Mouse (Mus musculus): ENCODE data around the gene Sod3.

Sod3 gene

GRCm38 (mm10) chr5:52363468-52364150, at the start of gene Sod3:
TSS of gene Sod3 (plus strand) at chr5:52363791.
- no peak for DNase-seq (ENCODE audit: low read depth, low spot score)

GRCm38 (mm10) chr5:52316926-52317325, 46.7 kb upstream of the Sod3 start:
- no peak for DNase-seq (ENCODE audit: low read depth, low spot score)

GRCm38 (mm10) chr5:52319499-52319898, 44.1 kb upstream of the Sod3 start:
- DNase-seq (ENCODE audit: low read depth, low spot score) = no peak

- DNase-seq (ENCODE audit: low read depth, low spot score) = no peak
Measured at GRCm38 (mm10) chr5:52332120-52332519, 31.5 kb upstream of the Sod3 start.

- DNase-seq (ENCODE audit: low read depth, low spot score) = no peak
Measured at GRCm38 (mm10) chr5:52335590-52335989, 28.0 kb upstream of the Sod3 start.

- DNase-seq (ENCODE audit: low read depth, low spot score) = no peak
Measured at GRCm38 (mm10) chr5:52339134-52339533, 24.5 kb upstream of the Sod3 start.

GRCm38 (mm10) chr5:52346890-52347289, 16.7 kb upstream of the Sod3 start:
- no peak for DNase-seq (ENCODE audit: low read depth, low spot score)

GRCm38 (mm10) chr5:52350451-52350850, 13.1 kb upstream of the Sod3 start:
- DNase-seq (ENCODE audit: low read depth, low spot score) = no peak

GRCm38 (mm10) chr5:52351561-52351960, 12.0 kb upstream of the Sod3 start:
- DNase-seq (ENCODE audit: low read depth, low spot score) = no peak

- no peak for DNase-seq (ENCODE audit: low read depth, low spot score)
Measured at GRCm38 (mm10) chr5:52352730-52353129, 10.9 kb upstream of the Sod3 start.

- DNase-seq (ENCODE audit: low read depth, low spot score) = no peak
Measured at GRCm38 (mm10) chr5:52354441-52354840, 9.2 kb upstream of the Sod3 start.

- DNase-seq (ENCODE audit: low read depth, low spot score) = no peak
Measured at GRCm38 (mm10) chr5:52355612-52356011, 8.0 kb upstream of the Sod3 start.

- no peak for DNase-seq (ENCODE audit: low read depth, low spot score)
Measured at GRCm38 (mm10) chr5:52357175-52357754, 6.3 kb upstream of the Sod3 start.

GRCm38 (mm10) chr5:52358120-52358519, 5.5 kb upstream of the Sod3 start:
- no peak for DNase-seq (ENCODE audit: low read depth, low spot score)

- DNase-seq (ENCODE audit: low read depth, low spot score) = no peak
Measured at GRCm38 (mm10) chr5:52360286-52361049, 3.1 kb upstream of the Sod3 start.

- DNase-seq (ENCODE audit: low read depth, low spot score) = no peak
Measured at GRCm38 (mm10) chr5:52362776-52363467, 669 bp upstream of the Sod3 start.

- DNase-seq (ENCODE audit: low read depth, low spot score) = no peak
Measured at GRCm38 (mm10) chr5:52364521-52364920, 930 bp downstream of the Sod3 start.

- no peak for DNase-seq (ENCODE audit: low read depth, low spot score)
Measured at GRCm38 (mm10) chr5:52365930-52366329, 2.3 kb downstream of the Sod3 start.

- no peak for DNase-seq (ENCODE audit: low read depth, low spot score)
Measured at GRCm38 (mm10) chr5:52366661-52367060, 3.1 kb downstream of the Sod3 start.

GRCm38 (mm10) chr5:52367866-52368840, 4.6 kb downstream of the Sod3 start:
- no peak for DNase-seq (ENCODE audit: low read depth, low spot score)

- no peak for DNase-seq (ENCODE audit: low read depth, low spot score)
Measured at GRCm38 (mm10) chr5:52370901-52371300, 7.3 kb downstream of the Sod3 start.

Data from retina, adult 2 months (tissue).